Mouse (Mus musculus) forebrain, embryonic 11.5 days (tissue): ENCODE measurements at regions not wholly inside any gene's neighbourhood (a gene's known extent, or its start where the extent isn't known, plus 50 kb on each side); places are given as distances from the start of the nearest gene placed in this dataset.

ENCODE experiments used
- ATAC-seq: fragments of 200-750 bp; cut with Nextera tagmentation; replicated peaks from 2 replicates; pipeline ENCODE4 v1.8.0; 2017; ENCODE audit warnings: moderate TSS enrichment; ENCODE audit not compliant: low FRiP score
- DNase-seq: peaks from one replicate; pipeline ENCODE4 v3.0.0-alpha.2; 2017; ENCODE audit warnings: low spot score
- H3K27ac ChIP-seq: fragments of 300-500 bp; sonication (generic); 2 replicates; pipeline ENCODE4 v1.5.1; 2014; ENCODE audit warnings: low read depth, low read length
- H3K27me3 ChIP-seq: fragments of 300-500 bp; sonication (generic); 2 replicates; pipeline ENCODE4 v1.6.1; 2014; ENCODE audit warnings: mild to moderate bottlenecking, low read length, mixed read lengths; ENCODE audit not compliant: control insufficient read depth, insufficient read depth
- H3K36me3 ChIP-seq: fragments of 300-500 bp; sonication (generic); 2 replicates; pipeline ENCODE4 v1.6.1; 2014; ENCODE audit warnings: mild to moderate bottlenecking, low read length, moderate library complexity, mixed read lengths; ENCODE audit not compliant: control insufficient read depth, insufficient read depth
- H3K4me1 ChIP-seq: fragments of 300-500 bp; sonication (generic); replicated peaks from 2 replicates; pipeline ENCODE4 v1.6.1; 2014; ENCODE audit warnings: low read length, mixed read lengths; ENCODE audit not compliant: control insufficient read depth, insufficient read depth
- H3K4me2 ChIP-seq: fragments of 300-500 bp; sonication (generic); 2 replicates; pipeline ENCODE4 v1.6.1; 2014; ENCODE audit warnings: low read depth, mild to moderate bottlenecking, low read length, moderate library complexity, mixed read lengths; ENCODE audit not compliant: severe bottlenecking
- H3K4me3 ChIP-seq: fragments of 300-500 bp; sonication (generic); 2 replicates; pipeline ENCODE4 v1.5.1; 2014; ENCODE audit warnings: low read depth, low read length
- H3K9ac ChIP-seq: fragments of 300-500 bp; sonication (generic); 2 replicates; pipeline ENCODE4 v1.6.1; 2014; ENCODE audit warnings: low read length
- H3K9me3 ChIP-seq: fragments of 300-500 bp; sonication (generic); 2 replicates; pipeline ENCODE4 v1.6.1; 2016; ENCODE audit warnings: low read length, mixed read lengths; ENCODE audit not compliant: control insufficient read depth
- WGBS: fragments of 180-500 bp; shearing (Covaris S2); extraction: QIAGEN DNeasy Blood & Tissue Kit; methylation state at CpG from one replicate; pipeline ENCODE4 v1.1.7; 2014; 5-methylcytosine and 5-hydroxymethylcytosine counted together

DNA sequence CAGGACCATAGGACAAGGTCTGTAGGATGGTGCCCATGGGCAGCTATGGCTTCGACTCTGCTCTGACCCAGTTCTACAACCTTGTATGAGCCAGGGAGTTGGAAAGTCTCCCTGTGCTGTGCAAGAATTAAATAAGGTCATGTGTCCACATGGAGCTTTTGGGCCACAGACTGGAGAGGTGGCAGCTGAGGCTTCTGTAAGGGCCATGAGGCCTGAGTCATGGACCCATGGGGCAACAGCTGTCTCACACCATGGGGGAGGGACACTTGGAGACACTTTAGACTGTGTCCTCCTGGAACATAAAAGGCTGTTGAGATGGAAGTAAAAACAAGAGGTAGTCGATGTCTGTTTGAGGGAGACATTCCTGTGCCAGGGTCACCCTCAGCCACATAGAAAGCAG lies 154.5 kb upstream of the Gm3448 start:
- no peaks in the 10 kb centered on the region for H3K27me3 ChIP-seq
- peaks cover 13% of the 10 kb centered on the region for H3K4me1 ChIP-seq
- no peak overlapping the region for H3K4me2 ChIP-seq
- no peak for DNase-seq
- no peak overlapping the region for H3K4me3 ChIP-seq
- no peak for ATAC-seq
- H3K9ac ChIP-seq = no peak overlapping the region
- no peaks in the 10 kb centered on the region for H3K36me3 ChIP-seq
- H3K27ac ChIP-seq = no peak overlapping the region
- 87% methylated on average over 2 of the region's 2 CpGs for WGBS
- no peaks in the 10 kb centered on the region for H3K9me3 ChIP-seq

GRCm38 (mm10) chr17:15194894-15195461 lies 153.6 kb upstream of the Gm3448 start:
- WGBS = 12% methylated on average over 7 of the region's 7 CpGs
- DNase-seq (peak; percentile 68), ATAC-seq (peak; percentile 75)
- Histone ChIP-seq H3K36me3 (no peaks in the 10 kb centered on the region), H3K9me3 (no peaks in the 10 kb centered on the region), H3K4me1 (peaks cover 13% of the 10 kb centered on the region), H3K27me3 (no peaks in the 10 kb centered on the region), H3K4me2 (no peak overlapping the region), H3K27ac (no peak overlapping the region), H3K9ac (peak overlapping the region; percentile 20; the same call in 1 of the 2 replicates), H3K4me3 (no peak overlapping the region)

GRCm38 (mm10) chr17:15193831-15194230 lies 152.5 kb upstream of the Gm3448 start:
- no peak overlapping the region for H3K4me3 ChIP-seq
- DNase-seq = no peak
- no peak overlapping the region for H3K4me2 ChIP-seq
- no peaks in the 10 kb centered on the region for H3K27me3 ChIP-seq
- ATAC-seq = no peak
- H3K9ac ChIP-seq = no peak overlapping the region
- H3K4me1 ChIP-seq = peaks cover 6% of the 10 kb centered on the region
- no peak overlapping the region for H3K27ac ChIP-seq
- no peaks in the 10 kb centered on the region for H3K9me3 ChIP-seq
- 76% methylated on average over 6 of the region's 6 CpGs for WGBS
- no peaks in the 10 kb centered on the region for H3K36me3 ChIP-seq

GRCm38 (mm10) chr17:15192840-15193239 lies 151.5 kb upstream of the Gm3448 start:
- Histone ChIP-seq H3K27me3 (no peaks in the 10 kb centered on the region), H3K4me2 (no peak overlapping the region), H3K9ac (no peak overlapping the region), H3K9me3 (no peaks in the 10 kb centered on the region), H3K27ac (no peak overlapping the region), H3K4me1 (peaks cover 6% of the 10 kb centered on the region), H3K4me3 (no peak overlapping the region), H3K36me3 (no peaks in the 10 kb centered on the region)
- 71% methylated on average over 7 of the region's 7 CpGs for WGBS
- DNase-seq = no peak
- no peak for ATAC-seq

GRCm38 (mm10) chr17:15185217-15185616 lies 143.9 kb upstream of the Gm3448 start:
- WGBS = 7% methylated on average over 5 of the region's 5 CpGs
- ATAC-seq (peak; percentile 83), DNase-seq (peak; percentile 69)
- no peak overlapping the region for H3K4me3 ChIP-seq
- H3K9ac ChIP-seq = no peak overlapping the region
- no peaks in the 10 kb centered on the region for H3K9me3 ChIP-seq
- peak overlapping the region; percentile 51 for H3K27ac ChIP-seq
- no peaks in the 10 kb centered on the region for H3K36me3 ChIP-seq
- H3K27me3 ChIP-seq = no peaks in the 10 kb centered on the region
- H3K4me2 ChIP-seq = no peak overlapping the region
- peaks cover 13% of the 10 kb centered on the region; the same call in 1 of the 2 replicates for H3K4me1 ChIP-seq

DNA sequence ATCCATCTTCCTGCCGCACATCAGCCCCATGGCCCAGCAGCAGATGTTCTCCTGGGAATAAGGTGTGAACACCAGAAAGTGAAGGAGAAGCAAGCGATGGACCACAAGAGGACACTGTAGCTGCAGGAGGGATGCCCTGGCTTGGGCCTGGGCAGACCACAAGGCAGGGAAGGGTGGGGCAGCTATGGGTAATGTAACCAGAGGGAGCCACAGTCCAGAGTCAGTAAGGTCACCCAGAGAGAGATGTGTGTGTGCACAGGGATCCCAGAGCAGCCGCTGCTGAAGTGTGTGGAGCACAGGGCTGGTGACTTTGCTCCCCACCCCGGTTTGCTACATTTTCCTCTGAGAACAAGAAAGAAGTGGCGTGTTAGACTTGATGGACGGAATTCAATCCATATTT lies 142.5 kb upstream of the Gm3448 start:
- Histone ChIP-seq H3K36me3 (no peaks in the 10 kb centered on the region), H3K9ac (no peak overlapping the region; the same call in 1 of the 2 replicates), H3K4me3 (no peak overlapping the region), H3K9me3 (no peaks in the 10 kb centered on the region), H3K4me1 (peaks cover 15% of the 10 kb centered on the region; the same call in 1 of the 2 replicates), H3K27ac (no peak overlapping the region), H3K4me2 (no peak overlapping the region), H3K27me3 (no peaks in the 10 kb centered on the region)
- 77% methylated on average over 6 of the region's 6 CpGs for WGBS
- no peak for ATAC-seq
- no peak for DNase-seq

DNA sequence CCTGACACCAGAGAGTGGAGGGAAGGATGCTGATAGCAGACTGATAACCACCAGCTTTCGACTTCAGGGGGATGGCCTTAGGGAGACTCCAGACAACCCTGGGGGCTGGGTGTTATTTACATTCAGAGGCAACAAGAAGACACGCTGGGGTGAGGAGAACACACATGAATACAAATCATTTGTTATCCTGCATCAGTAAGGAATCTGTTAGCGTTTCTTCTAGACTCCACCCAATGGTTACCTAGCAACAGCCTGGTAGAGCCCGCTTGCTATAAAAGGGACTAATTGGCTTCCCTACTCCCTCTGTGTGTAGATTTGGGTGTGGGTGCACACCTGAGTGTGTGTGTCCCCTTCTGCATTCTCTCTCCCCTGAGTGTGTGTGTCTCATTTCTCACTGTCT lies 140.8 kb upstream of the Gm3448 start:
- Histone ChIP-seq H3K4me2 (no peak overlapping the region), H3K9ac (no peak overlapping the region), H3K27ac (no peak overlapping the region), H3K9me3 (no peaks in the 10 kb centered on the region), H3K36me3 (no peaks in the 10 kb centered on the region), H3K4me1 (peaks cover 15% of the 10 kb centered on the region; the same call in 1 of the 2 replicates), H3K27me3 (no peaks in the 10 kb centered on the region), H3K4me3 (no peak overlapping the region)
- no peak for DNase-seq
- WGBS = 34% methylated on average over 4 of the region's 4 CpGs
- ATAC-seq = peak; percentile 32; the same call in 1 of the 2 replicates

GRCm38 (mm10) chr17:15180223-15180860 lies 139.0 kb upstream of the Gm3448 start:
- Histone ChIP-seq H3K9me3 (no peaks in the 10 kb centered on the region), H3K27me3 (no peaks in the 10 kb centered on the region), H3K4me3 (no peak overlapping the region), H3K4me2 (no peak overlapping the region), H3K27ac (no peak overlapping the region; the same call in 1 of the 2 replicates), H3K36me3 (no peaks in the 10 kb centered on the region), H3K4me1 (peaks cover 10% of the 10 kb centered on the region; the same call in 1 of the 2 replicates), H3K9ac (no peak overlapping the region)
- 23% methylated on average over 10 of the region's 10 CpGs for WGBS
- ATAC-seq (no peak), DNase-seq (no peak)
